Mouse (Mus musculus) MEL (cell line): ENCODE measurements around the gene Olfr597. TPM values are rescaled to one million over a fixed set of nuclear protein-coding genes. Genes with fewer than 3 reads are reported as not detected.
"Not testable (repeated sequence)": the region's sequence is repeated elsewhere in the genome, so short reads cannot be mapped to it uniquely, and the experiment has no call there.

Experiments used
- DNase-seq: peaks from one replicate; pipeline ENCODE4 v3.0.0; 2011; ENCODE audit warnings: low read depth, low spot score
- H3K27ac ChIP-seq: 2 replicates; pipeline ENCODE4 v1.5.1; 2012; ENCODE audit warnings: low read depth, mild to moderate bottlenecking, control low read depth, low read length, moderate library complexity; ENCODE audit not compliant: control insufficient read depth
- H3K27me3 ChIP-seq, 2 experiments: fragments of 150-350 bp in 1 of 2; sonication (generic) in 1 of 2; 2 replicates each; pipeline ENCODE4 v1.6.1; 2012; ENCODE audit warnings: low read length in 2 of 2, mild to moderate bottlenecking in 2 of 2, improper control_type of control experiment in 1 of 2, moderate library complexity in 1 of 2; ENCODE audit not compliant: insufficient read depth in 2 of 2, control insufficient read depth in 1 of 2
- H3K36me3 ChIP-seq, 2 experiments: 2 replicates each; pipeline ENCODE4 v1.6.1; 2012 to 2014; ENCODE audit warnings: low read length in 2 of 2, improper control_type of control experiment in 1 of 2, inconsistent platforms in 1 of 2, mild to moderate bottlenecking in 1 of 2; ENCODE audit not compliant: insufficient read depth in 2 of 2, control insufficient read depth in 1 of 2
- H3K4me1 ChIP-seq, 2 experiments: fragments of 150-350 bp in 1 of 2; sonication (generic) in 1 of 2; 2 replicates each; pipeline ENCODE4 v1.6.1; 2012; ENCODE audit warnings: low read length in 2 of 2, improper control_type of control experiment in 1 of 2, mild to moderate bottlenecking in 1 of 2; ENCODE audit not compliant: insufficient read depth in 2 of 2, control insufficient read depth in 1 of 2
- H3K4me3 ChIP-seq, 2 experiments: fragments of 150-350 bp in 1 of 2; sonication (generic) in 1 of 2; 2 replicates each; pipeline ENCODE4 v1.5.1; 2012; ENCODE audit warnings: low read depth in 2 of 2, low read length in 2 of 2, mild to moderate bottlenecking in 2 of 2, moderate library complexity in 2 of 2, control low read depth in 1 of 2, improper control_type of control experiment in 1 of 2; ENCODE audit not compliant: control insufficient read depth in 1 of 2, insufficient read depth in 1 of 2
- H3K79me2 ChIP-seq: 2 replicates; pipeline ENCODE4 v1.6.1; 2012; ENCODE audit warnings: mild to moderate bottlenecking, low read length, moderate library complexity; ENCODE audit not compliant: control insufficient read depth, poor library complexity, insufficient read depth
- H3K9ac ChIP-seq: 2 replicates; pipeline ENCODE4 v1.6.1; 2012; ENCODE audit warnings: low read depth, mild to moderate bottlenecking, control low read depth, low read length, moderate library complexity; ENCODE audit not compliant: control insufficient read depth, poor library complexity, severe bottlenecking
- H3K9me3 ChIP-seq: fragments of 150-350 bp; sonication (generic); replicated peaks from 2 replicates; pipeline ENCODE4 v1.6.1; 2012; ENCODE audit warnings: mild to moderate bottlenecking, low read length, improper control_type of control experiment, moderate library complexity; ENCODE audit not compliant: insufficient read depth
- BHLHE40 ChIP-seq: IDR thresholded peaks from 2 replicates; pipeline ENCODE4 v1.6.1; 2012; ENCODE audit warnings: low read depth, mild to moderate bottlenecking, inconsistent platforms, low read length, improper control_type of control experiment, borderline replicate concordance
- CTCF ChIP-seq, 3 experiments: IDR thresholded peaks in 2 of 3; conservative IDR thresholded peaks in 1 of 3; 2 replicates each; pipeline ENCODE4 v1.5.1; 2011 to 2012; ENCODE audit warnings: low read length in 3 of 3, low read depth in 2 of 3, mild to moderate bottlenecking in 2 of 3, improper control_type of control experiment in 1 of 3, inconsistent platforms in 1 of 3, mixed read lengths in 1 of 3, moderate library complexity in 1 of 3; ENCODE audit not compliant: control insufficient read depth in 1 of 3, insufficient read depth in 1 of 3, poor library complexity in 1 of 3, severe bottlenecking in 1 of 3
- E2F4 ChIP-seq: IDR thresholded peaks from 2 replicates; pipeline ENCODE4 v1.6.1; 2011; ENCODE audit warnings: low read depth, low read length, improper control_type of control experiment, borderline replicate concordance
- JUND ChIP-seq: IDR thresholded peaks from 2 replicates; pipeline ENCODE4 v1.6.1; 2011; ENCODE audit warnings: low read depth, mild to moderate bottlenecking, improper control_type of control experiment, low read length
- KAT2A ChIP-seq: conservative IDR thresholded peaks from 2 replicates; pipeline ENCODE4 v1.6.1; 2012; ENCODE audit warnings: low read depth, low read length, improper control_type of control experiment, inconsistent platforms
- MAFK ChIP-seq: IDR thresholded peaks from 2 replicates; pipeline ENCODE4 v1.6.1; 2011; ENCODE audit warnings: low read depth, mild to moderate bottlenecking, low read length, improper control_type of control experiment, borderline replicate concordance
- MXI1 ChIP-seq: IDR thresholded peaks from 2 replicates; pipeline ENCODE4 v1.6.1; 2011; ENCODE audit warnings: mild to moderate bottlenecking, low read depth, low read length, improper control_type of control experiment
- NELFE ChIP-seq: IDR thresholded peaks from 2 replicates; pipeline ENCODE4 v1.6.1; 2011; ENCODE audit warnings: low read depth, low read length, improper control_type of control experiment
- POLR2A ChIP-seq, 2 experiments: IDR thresholded peaks; 2 replicates each; pipeline ENCODE4 v1.6.1; 2011 to 2012; ENCODE audit warnings: low read length in 2 of 2, mild to moderate bottlenecking in 2 of 2, control low read depth in 1 of 2, improper control_type of control experiment in 1 of 2, low read depth in 1 of 2, moderate library complexity in 1 of 2; ENCODE audit not compliant: control insufficient read depth in 1 of 2, insufficient read depth in 1 of 2, poor library complexity in 1 of 2
- POLR2AphosphoS2 ChIP-seq: IDR thresholded peaks from 2 replicates; pipeline ENCODE4 v1.6.1; 2011; ENCODE audit warnings: low read length, improper control_type of control experiment
- RCOR1 ChIP-seq: IDR thresholded peaks from 2 replicates; pipeline ENCODE4 v1.6.1; 2012; ENCODE audit warnings: low read depth, mild to moderate bottlenecking, inconsistent platforms, low read length, improper control_type of control experiment
- SIN3A ChIP-seq: IDR thresholded peaks from 2 replicates; pipeline ENCODE4 v1.6.1; 2012; ENCODE audit warnings: low read length, improper control_type of control experiment, inconsistent platforms
- TAL1 ChIP-seq: IDR thresholded peaks from 2 replicates; pipeline ENCODE4 v1.6.1; 2012; ENCODE audit warnings: mild to moderate bottlenecking, inconsistent platforms, low read length, moderate library complexity, mixed read lengths
- TCF12 ChIP-seq: IDR thresholded peaks from 2 replicates; pipeline ENCODE4 v1.6.1; 2014; ENCODE audit warnings: low read depth, mild to moderate bottlenecking, inconsistent platforms, low read length, improper control_type of control experiment, moderate library complexity
- UBTF ChIP-seq: IDR thresholded peaks from 2 replicates; pipeline ENCODE4 v1.6.1; 2012; ENCODE audit warnings: low read depth, mild to moderate bottlenecking, inconsistent platforms, low read length, improper control_type of control experiment, moderate library complexity, borderline replicate concordance; ENCODE audit not compliant: insufficient read depth
- ZC3H11A ChIP-seq: IDR thresholded peaks from 2 replicates; pipeline ENCODE4 v1.6.1; 2012; ENCODE audit warnings: low read depth, mild to moderate bottlenecking, inconsistent platforms, low read length, improper control_type of control experiment
- ZKSCAN1 ChIP-seq: IDR thresholded peaks from 2 replicates; pipeline ENCODE4 v1.6.1; 2012; ENCODE audit warnings: low read depth, mild to moderate bottlenecking, inconsistent platforms, low read length, improper control_type of control experiment, moderate library complexity
- ZMIZ1 ChIP-seq: IDR thresholded peaks from 2 replicates; pipeline ENCODE4 v1.6.1; 2012; ENCODE audit warnings: low read depth, mild to moderate bottlenecking, inconsistent platforms, low read length, improper control_type of control experiment, moderate library complexity
- polyA plus RNA-seq, 2 experiments: library from polyadenylated mRNA; stranded (reverse) in 1 of 2; unstranded in 1 of 2; fragments of >175 nt in 1 of 2; fragments of >200 nt in 1 of 2; gene quantifications; 2 replicates each; pipeline versions ENCODE4 v1.2.1 to v1.2.4; 2012; ENCODE audit warnings: low replicate concordance in 2 of 2, low read depth in 1 of 2; ENCODE audit not compliant: insufficient read length in 2 of 2, insufficient read depth in 1 of 2, missing spikeins in 1 of 2
- total RNA-seq: library from RNA; depleted of rRNA; stranded (reverse); fragments of 300-350 nt; gene quantifications from 2 replicates; pipeline ENCODE4 v1.2.3, GENCODE M21; 2012; rRNA removed

Gene Olfr597
- not detected in 2 replicates for total RNA-seq
- polyA plus RNA-seq: not detected

DNA sequence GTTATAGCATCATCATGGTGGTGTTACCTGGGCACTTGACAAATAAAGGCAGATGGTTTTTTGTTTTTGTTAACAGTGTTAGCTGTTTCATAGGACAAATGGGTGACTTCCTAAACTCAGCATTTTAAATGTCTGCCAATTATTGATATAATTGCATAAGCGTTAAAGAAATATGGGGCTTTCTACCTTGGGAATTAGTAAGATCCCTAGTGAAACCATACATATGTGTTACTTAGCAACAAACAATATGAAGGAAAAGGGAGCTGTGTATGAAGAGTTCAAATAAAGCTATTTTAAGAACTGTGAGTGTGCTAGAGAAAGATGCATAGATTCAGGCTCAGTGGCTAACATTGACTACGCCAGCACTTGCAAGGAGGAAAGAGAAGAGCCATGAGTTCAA is at the start of gene Olfr597:
TSS of gene Olfr597 (plus strand) at position 301 of the 400 bp plus-strand sequence.
- H3K9me3 ChIP-seq, H3K4me1 ChIP-seq, H3K79me2 ChIP-seq, H3K9ac ChIP-seq, H3K27me3 ChIP-seq, DNase-seq, H3K27ac ChIP-seq, H3K36me3 ChIP-seq, H3K4me3 ChIP-seq: not testable (repeated sequence)

DNA sequence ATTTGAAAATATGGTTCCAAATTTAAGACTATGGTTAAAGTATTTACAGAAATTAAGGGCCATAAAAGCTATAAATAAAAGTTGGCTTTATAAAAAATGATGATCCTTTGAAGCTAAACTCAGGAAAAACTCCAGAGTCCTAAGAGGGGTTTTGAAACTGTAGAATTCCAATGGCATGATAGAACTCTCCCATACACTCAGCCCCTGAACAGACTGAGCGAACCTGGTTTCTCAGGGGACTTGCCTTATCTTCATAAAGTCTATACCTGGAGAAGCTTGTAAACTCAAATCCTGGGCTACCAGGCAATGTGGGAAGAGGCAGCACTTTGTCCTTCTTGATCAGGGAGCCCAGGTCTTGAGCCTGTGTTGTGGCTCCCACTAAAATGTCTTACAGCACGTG is 10.8 kb upstream of the Olfr597 start, which contains the start of gene Olfr596:
TSS of gene Olfr596 (plus strand) at position 301 of the 400 bp plus-strand sequence.
- H3K9me3 ChIP-seq, DNase-seq, H3K9ac ChIP-seq, H3K79me2 ChIP-seq, H3K36me3 ChIP-seq, H3K27ac ChIP-seq, H3K4me3 ChIP-seq, H3K27me3 ChIP-seq, H3K4me1 ChIP-seq: not testable (repeated sequence)

DNA sequence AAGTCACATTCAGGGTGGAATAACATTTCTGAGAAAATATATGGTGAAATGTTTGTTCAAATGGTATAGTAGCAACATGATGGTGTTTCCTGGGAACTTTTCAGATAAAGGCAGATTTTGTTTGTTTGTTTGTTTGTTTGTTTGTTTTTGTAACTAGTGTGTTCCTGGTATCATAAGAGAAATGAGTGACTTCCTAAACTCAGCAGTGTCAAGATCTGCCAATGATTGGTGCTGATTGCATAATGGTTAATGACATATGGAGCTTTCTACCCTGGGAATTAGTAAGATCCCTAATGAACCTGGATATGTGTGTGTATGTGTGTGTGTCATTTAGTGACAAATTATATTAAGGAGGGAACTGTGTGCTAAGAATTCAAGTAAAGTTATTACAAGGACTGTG is 7.2 kb downstream of the Olfr597 start, which contains the start of gene Olfr598:
TSS of gene Olfr598 (plus strand) at position 301 of the 400 bp plus-strand sequence.
- Histone ChIP-seq H3K27me3 (no peaks in the 10 kb centered on the region), H3K36me3 (no peaks in the 10 kb centered on the region), H3K4me1 (no peaks in the 10 kb centered on the region), H3K79me2 (no peaks in the 10 kb centered on the region), H3K9ac (no peak within 1 kb of the TSS), H3K27ac (no peak within 1 kb of the TSS), H3K9me3 (no peaks in the 10 kb centered on the region), H3K4me3 (no peak within 1 kb of the TSS)
- no peak for DNase-seq
- TF ChIP-seq NELFE: no peak
- TF ChIP-seq RCOR1: no peak
- TF ChIP-seq TCF12: no peak
- no peak for TF ChIP-seq ZKSCAN1
- no peak for TF ChIP-seq CTCF (IDR thresholded peaks at IDR 0.05 in 2 of 3, conservative IDR thresholded peaks at IDR 0.05 in 1 of 3; ENCODE audit: control insufficient read depth in 1 of 3, insufficient read depth in 1 of 3, low read depth in 2 of 3, low read length in 3 of 3, poor library complexity in 1 of 3, severe bottlenecking in 1 of 3)
- no peak for TF ChIP-seq ZMIZ1
- no peak for TF ChIP-seq MAFK
- no peak for TF ChIP-seq JUND
- TF ChIP-seq KAT2A: no peak
- TF ChIP-seq POLR2AphosphoS2: no peak
- TF ChIP-seq BHLHE40: no peak
- TF ChIP-seq ZC3H11A: no peak
- TF ChIP-seq MXI1: no peak
- no peak for TF ChIP-seq UBTF
- TF ChIP-seq TAL1: no peak
- no peak for TF ChIP-seq SIN3A
- TF ChIP-seq E2F4: no peak
- TF ChIP-seq POLR2A (IDR thresholded peaks at IDR 0.05; ENCODE audit: control insufficient read depth in 1 of 2, insufficient read depth in 1 of 2, low read depth in 1 of 2, low read length in 2 of 2, poor library complexity in 1 of 2): no peak
